Mouse (Mus musculus): Measurements from ENCODE around the gene Emilin2.

GRCm38 (mm10) chr17:71245133-71245532 is 66.6 kb downstream of the Emilin2 start:
- TF ChIP-seq CTCF (conservative IDR thresholded peaks at IDR 0.05 in 1 of 2, IDR thresholded peaks at IDR 0.05 in 1 of 2; ENCODE audit: low read depth in 2 of 2, low read length in 2 of 2) (no peak), E2F4 (IDR thresholded peaks at IDR 0.05; ENCODE audit: insufficient replicate concordance, low read depth, low read length) (no peak), POLR2A (IDR thresholded peaks at IDR 0.05; ENCODE audit: low read depth, low read length) (no peak)

Measured in CH12.LX (cell line).